Mouse (Mus musculus) hindbrain, embryonic 14.5 days (tissue): ENCODE measurements at regions not wholly inside any gene's neighbourhood (a gene's known extent, or its start where the extent isn't known, plus 50 kb on each side); places are given as distances from the start of the nearest gene placed in this dataset.

ENCODE experiments used
- ATAC-seq: fragments of 200-750 bp; cut with Nextera tagmentation; 2 replicates; pipeline ENCODE4 v1.8.0; 2017; ENCODE audit warnings: moderate number of reproducible peaks, mild to moderate bottlenecking, moderate TSS enrichment, moderate library complexity; ENCODE audit not compliant: low FRiP score
- DNase-seq: peaks from one replicate; pipeline ENCODE4 v3.0.0-alpha.2; 2015; ENCODE audit warnings: low spot score
- H3K27ac ChIP-seq: fragments of 300-500 bp; sonication (generic); 2 replicates; pipeline ENCODE4 v1.5.1; 2014; ENCODE audit warnings: mild to moderate bottlenecking, moderate library complexity
- H3K27me3 ChIP-seq: fragments of 300-500 bp; sonication (generic); 2 replicates; pipeline ENCODE4 v1.6.1; 2014; ENCODE audit warnings: mild to moderate bottlenecking, low read length, mixed read lengths; ENCODE audit not compliant: control insufficient read depth, insufficient read depth
- H3K36me3 ChIP-seq: fragments of 300-500 bp; sonication (generic); replicated peaks from 2 replicates; pipeline ENCODE4 v1.6.1; 2014; ENCODE audit not compliant: control insufficient read depth, insufficient read depth
- H3K4me1 ChIP-seq: fragments of 300-500 bp; sonication (generic); replicated peaks from 2 replicates; pipeline ENCODE4 v1.6.1; 2014; ENCODE audit warnings: antibody characterized with exemption, low read length, mixed read lengths; ENCODE audit not compliant: control insufficient read depth, insufficient read depth
- H3K4me2 ChIP-seq: fragments of 300-500 bp; sonication (generic); replicated peaks from 2 replicates; pipeline ENCODE4 v1.6.1; 2014; ENCODE audit warnings: mild to moderate bottlenecking, moderate library complexity
- H3K4me3 ChIP-seq: fragments of 300-500 bp; sonication (generic); replicated peaks from 2 replicates; pipeline ENCODE4 v1.5.1; 2014; ENCODE audit warnings: mild to moderate bottlenecking, low read length
- H3K9ac ChIP-seq: fragments of 300-500 bp; sonication (generic); 2 replicates; pipeline ENCODE4 v1.6.1; 2014
- H3K9me3 ChIP-seq: fragments of 300-500 bp; sonication (generic); 2 replicates; pipeline ENCODE4 v1.6.1; 2016; ENCODE audit warnings: low read length; ENCODE audit not compliant: control insufficient read depth
- WGBS: fragments of 180-500 bp; shearing (Covaris S2); extraction: QIAGEN DNeasy Blood & Tissue Kit; methylation state at CpG from one replicate; pipeline ENCODE4 v1.1.7; 2014; 5-methylcytosine and 5-hydroxymethylcytosine counted together

DNA sequence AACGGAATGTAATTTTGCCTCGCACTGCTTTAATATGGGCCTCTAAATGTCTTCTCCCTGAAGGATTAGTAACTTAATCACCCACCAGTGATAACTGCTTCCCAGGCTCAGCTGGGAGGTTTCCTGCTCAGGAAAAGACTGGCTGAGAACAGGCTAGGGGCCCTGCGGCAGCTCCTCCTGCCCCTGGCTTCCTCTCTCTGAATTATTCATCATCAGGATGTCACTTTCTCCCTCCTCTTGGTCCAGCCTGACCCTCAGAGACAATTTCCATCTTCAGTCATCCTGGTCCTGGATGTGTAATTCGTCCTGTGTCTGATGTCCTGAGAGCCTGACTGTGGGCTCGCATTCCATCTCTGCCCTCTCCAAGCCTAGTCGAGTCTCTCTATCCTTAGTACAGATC is 261.2 kb downstream of the Dhx35 start:
- H3K36me3 ChIP-seq, result no peaks in the 10 kb centered on the region
- ATAC-seq, result no peak
- WGBS, result 40% methylated on average over 6 of the region's 6 CpGs
- 0 out of 2 replicates have a peak, but pooled peaks cover 2% of the 10 kb centered on the region for H3K4me1 ChIP-seq
- 0 out of 2 replicates have a peak overlapping the region, but pooled peaks have one; percentile 13 for H3K9ac ChIP-seq
- no peak overlapping the region for H3K4me3 ChIP-seq
- H3K27ac ChIP-seq, result no peak overlapping the region
- DNase-seq, result peak; percentile 55
- H3K9me3 ChIP-seq, result no peaks in the 10 kb centered on the region
- H3K27me3 ChIP-seq, result peaks cover 39% of the 10 kb centered on the region
- no peak overlapping the region for H3K4me2 ChIP-seq

DNA sequence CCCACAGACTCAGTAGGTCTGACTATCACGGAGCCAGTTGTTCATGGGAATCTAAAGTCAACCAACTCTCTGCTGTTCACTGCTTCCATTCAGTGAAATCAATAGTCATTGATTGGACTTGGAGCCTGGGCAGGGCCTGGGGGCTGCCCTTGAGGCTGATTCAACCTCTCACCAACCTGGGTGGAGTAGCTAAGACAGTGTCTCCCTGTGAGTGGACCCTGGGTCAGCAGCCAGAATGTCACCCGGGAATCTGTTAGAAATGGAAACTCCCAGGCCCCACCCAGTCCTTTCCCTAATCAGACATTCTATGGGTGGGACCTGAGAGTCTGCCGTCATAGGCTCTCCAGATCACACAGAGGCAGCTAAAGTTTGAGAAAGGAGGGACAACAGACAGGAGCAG is 262.4 kb downstream of the Dhx35 start:
- no peaks in the 10 kb centered on the region for H3K36me3 ChIP-seq
- no peaks in the 10 kb centered on the region for H3K9me3 ChIP-seq
- no peak for DNase-seq
- 76% methylated on average over 3 of the region's 3 CpGs for WGBS
- peaks cover 50% of the 10 kb centered on the region for H3K27me3 ChIP-seq
- no peak overlapping the region for H3K9ac ChIP-seq
- H3K4me1 ChIP-seq, result 0 out of 2 replicates have a peak, but pooled peaks cover 2% of the 10 kb centered on the region
- no peak for ATAC-seq
- no peak overlapping the region for H3K4me3 ChIP-seq
- H3K27ac ChIP-seq, result no peak overlapping the region
- no peak overlapping the region for H3K4me2 ChIP-seq

DNA sequence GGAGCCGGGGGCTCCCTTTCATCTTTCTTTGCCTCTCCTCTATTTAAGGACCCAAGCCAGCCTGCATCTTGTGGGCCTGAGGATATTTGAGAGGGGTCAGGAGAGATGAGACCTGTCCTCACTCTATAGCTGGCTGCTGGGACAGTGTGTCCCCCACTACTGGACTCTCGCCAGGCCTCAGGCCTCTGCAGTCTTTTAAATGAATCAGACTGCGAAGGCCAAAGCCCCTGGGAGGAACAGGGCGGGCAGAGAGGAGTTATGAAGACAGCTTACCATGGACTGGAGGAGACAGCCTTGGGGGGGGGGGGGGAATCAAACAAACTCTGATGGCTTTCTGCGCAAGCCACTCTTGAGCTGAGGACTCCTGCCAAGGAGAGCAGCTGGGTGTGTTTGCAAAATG is 262.9 kb downstream of the Dhx35 start:
- H3K4me2 ChIP-seq, result no peak overlapping the region
- 65% methylated on average over 5 of the region's 5 CpGs for WGBS

DNA sequence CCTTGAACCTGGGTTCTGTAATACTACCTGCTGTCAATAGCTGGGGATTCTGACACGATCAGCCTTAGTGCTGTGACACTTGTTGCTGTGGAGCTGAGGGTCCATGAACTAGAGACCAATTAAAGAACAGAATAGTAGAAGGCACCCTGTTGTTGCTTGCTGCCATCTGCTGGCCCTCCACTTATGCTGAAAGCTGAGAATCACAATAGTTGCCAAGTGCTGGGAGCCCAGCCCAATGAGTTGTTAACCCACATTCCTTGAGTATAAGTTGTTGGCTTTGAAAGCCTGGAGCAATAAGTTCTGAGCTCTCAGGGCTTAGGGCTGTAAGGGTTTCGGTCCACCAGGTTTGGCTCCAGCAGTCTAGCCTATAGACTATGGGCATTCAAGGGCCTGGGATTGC is 267.7 kb downstream of the Dhx35 start:
- H3K4me3 ChIP-seq, result no peak overlapping the region
- no peak for DNase-seq
- H3K27me3 ChIP-seq, result peaks cover 68% of the 10 kb centered on the region

More for the DNA sequence above, 262.9 kb downstream of the Dhx35 start:
- no peaks in the 10 kb centered on the region for H3K36me3 ChIP-seq
- peaks cover 51% of the 10 kb centered on the region for H3K27me3 ChIP-seq
- H3K27ac ChIP-seq, result no peak overlapping the region
- H3K4me3 ChIP-seq, result no peak overlapping the region
- no peaks in the 10 kb centered on the region for H3K9me3 ChIP-seq
- no peak overlapping the region for H3K9ac ChIP-seq
- DNase-seq (no peak), ATAC-seq (no peak)
- H3K4me1 ChIP-seq, result 0 out of 2 replicates have a peak, but pooled peaks cover 2% of the 10 kb centered on the region

DNA sequence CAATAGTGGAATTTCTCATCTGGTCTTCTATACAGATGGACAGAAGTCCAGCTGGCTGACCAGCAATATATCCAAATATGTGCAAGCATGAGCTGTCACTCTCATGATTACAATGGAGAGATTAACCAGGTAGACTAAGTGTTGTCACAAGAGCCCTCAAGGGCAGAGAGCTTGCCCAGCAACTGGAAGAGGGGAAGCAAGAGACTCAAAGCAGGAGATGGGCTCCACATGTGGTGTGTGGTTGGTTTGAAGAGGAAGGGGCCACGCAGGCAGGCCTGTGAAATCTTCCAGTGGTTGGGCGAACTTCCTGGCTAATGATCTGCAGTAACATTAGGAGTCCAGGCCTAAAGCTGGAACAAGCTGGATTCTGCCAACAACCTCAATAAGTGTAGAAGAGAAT is 268.1 kb downstream of the Dhx35 start:
- H3K9ac ChIP-seq, result no peak overlapping the region
- no peaks in the 10 kb centered on the region for H3K4me1 ChIP-seq
- ATAC-seq (no peak), DNase-seq (no peak)
- no peaks in the 10 kb centered on the region for H3K9me3 ChIP-seq
- WGBS, result 85% methylated on average over 2 of the region's 2 CpGs
- H3K36me3 ChIP-seq, result no peaks in the 10 kb centered on the region
- peaks cover 67% of the 10 kb centered on the region for H3K27me3 ChIP-seq
- H3K4me2 ChIP-seq, result no peak overlapping the region
- no peak overlapping the region for H3K27ac ChIP-seq
- H3K4me3 ChIP-seq, result no peak overlapping the region

More for the DNA sequence above, 267.7 kb downstream of the Dhx35 start:
- no peaks in the 10 kb centered on the region for H3K36me3 ChIP-seq
- no peaks in the 10 kb centered on the region for H3K9me3 ChIP-seq
- ATAC-seq, result no peak
- H3K4me2 ChIP-seq, result no peak overlapping the region
- no peaks in the 10 kb centered on the region for H3K4me1 ChIP-seq
- 87% methylated on average over 2 of the region's 2 CpGs for WGBS
- no peak overlapping the region for H3K27ac ChIP-seq
- no peak overlapping the region for H3K9ac ChIP-seq

DNA sequence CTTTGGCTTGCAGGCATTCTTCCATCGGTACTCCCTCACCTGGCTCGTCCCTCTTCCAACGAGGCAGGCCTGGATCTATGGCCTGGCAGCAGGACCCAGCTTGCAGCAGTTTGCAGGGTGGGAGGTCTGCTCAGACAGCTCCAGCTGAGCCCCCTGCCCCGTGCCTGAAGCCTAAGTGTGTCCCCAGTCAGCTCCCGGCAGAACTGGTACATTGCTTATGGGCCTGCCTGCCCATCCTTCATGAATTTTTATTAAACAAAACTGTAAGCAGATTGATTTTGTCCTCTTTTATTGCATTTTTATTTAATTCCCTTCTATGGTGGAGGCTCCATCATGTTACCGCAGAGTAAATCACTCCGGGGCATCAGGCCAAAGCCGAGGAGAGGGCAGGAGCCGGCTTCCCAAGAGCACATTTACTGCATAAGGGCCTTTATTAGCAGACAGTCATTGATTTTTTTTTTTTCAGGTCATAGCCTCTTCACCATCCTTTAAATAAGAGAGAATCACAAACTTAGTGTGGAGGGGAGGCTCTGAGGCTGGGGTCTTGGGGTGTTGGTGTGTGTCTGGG is 269.9 kb downstream of the Dhx35 start:
- Histone ChIP-seq H3K27me3 (peaks cover 70% of the 10 kb centered on the region), H3K4me2 (no peak overlapping the region), H3K4me1 (no peaks in the 10 kb centered on the region), H3K9ac (no peak overlapping the region), H3K9me3 (no peaks in the 10 kb centered on the region), H3K27ac (no peak overlapping the region), H3K4me3 (no peak overlapping the region), H3K36me3 (no peaks in the 10 kb centered on the region)
- ATAC-seq (no peak), DNase-seq (no peak)
- 40% methylated on average over 9 of the region's 9 CpGs for WGBS

DNA sequence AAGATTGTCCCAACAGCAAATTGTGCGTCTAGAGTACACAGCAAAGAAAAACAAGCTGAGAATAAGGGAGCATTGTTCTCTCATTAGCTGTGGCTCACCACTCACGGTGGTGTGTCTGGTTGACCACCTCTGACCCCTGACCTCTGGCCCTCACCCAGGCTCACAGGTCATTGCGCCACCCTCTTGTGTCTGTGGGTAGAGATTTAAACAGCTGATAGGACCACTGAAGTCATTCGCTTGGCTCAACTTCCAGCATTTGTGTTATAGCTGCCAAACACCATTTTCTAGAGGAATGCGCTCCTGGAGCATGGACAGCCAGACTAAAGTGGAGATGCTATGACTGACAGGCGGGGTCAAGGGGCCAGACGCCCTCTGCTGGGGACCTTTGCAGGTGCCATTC is 272.9 kb downstream of the Dhx35 start:
- H3K4me3 ChIP-seq, result no peak overlapping the region
- no peak overlapping the region for H3K9ac ChIP-seq
- WGBS, result 39% methylated on average over 7 of the region's 7 CpGs
- H3K4me1 ChIP-seq, result no peaks in the 10 kb centered on the region
- no peak overlapping the region for H3K27ac ChIP-seq
- H3K4me2 ChIP-seq, result no peak overlapping the region
- H3K27me3 ChIP-seq, result peaks cover 77% of the 10 kb centered on the region
- ATAC-seq (no peak), DNase-seq (no peak)
- no peaks in the 10 kb centered on the region for H3K36me3 ChIP-seq
- no peaks in the 10 kb centered on the region for H3K9me3 ChIP-seq

DNA sequence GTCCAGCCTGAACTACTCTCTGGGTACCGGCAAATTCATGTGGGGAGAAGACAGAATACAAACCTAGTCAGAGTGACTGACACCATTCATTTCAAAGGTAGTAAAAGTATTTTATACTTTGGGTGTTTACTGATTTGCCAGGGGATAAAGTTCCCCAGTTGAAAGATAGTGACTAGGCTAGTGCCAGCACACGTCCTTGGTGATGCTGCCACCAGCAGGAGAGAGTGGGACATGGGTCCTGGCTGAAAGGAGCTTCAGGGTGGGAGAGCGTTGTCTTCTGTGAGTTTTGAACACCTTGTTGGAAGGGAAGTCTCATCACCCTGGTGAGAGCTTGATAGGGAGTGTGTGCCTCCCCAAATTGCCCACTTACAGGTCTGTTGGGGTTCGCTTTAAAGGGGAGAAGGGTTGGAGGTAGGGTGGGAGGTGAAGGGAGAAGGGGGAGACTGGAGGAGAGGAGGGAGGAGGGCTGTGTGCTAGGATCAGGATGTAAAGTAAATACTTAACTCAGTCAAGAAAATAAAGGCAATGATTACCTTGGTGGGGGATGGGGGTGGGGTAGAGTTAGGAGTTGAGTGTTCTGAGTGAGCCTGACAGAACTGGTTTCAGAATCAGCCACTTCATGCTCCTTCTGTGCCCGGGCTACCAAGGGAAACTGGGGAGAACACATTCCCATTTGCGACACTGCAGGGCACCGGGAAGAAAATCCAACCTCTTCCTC is 273.9 kb downstream of the Dhx35 start:
- no peak overlapping the region for H3K9ac ChIP-seq
- no peaks in the 10 kb centered on the region for H3K9me3 ChIP-seq
- H3K4me1 ChIP-seq, result no peaks in the 10 kb centered on the region
- no peaks in the 10 kb centered on the region for H3K36me3 ChIP-seq
- peaks cover 80% of the 10 kb centered on the region for H3K27me3 ChIP-seq
- no peak overlapping the region for H3K27ac ChIP-seq
- no peak for ATAC-seq
- no peak overlapping the region for H3K4me3 ChIP-seq
- 36% methylated on average over 7 of the region's 7 CpGs for WGBS
- H3K4me2 ChIP-seq, result no peak overlapping the region
- no peak for DNase-seq

DNA sequence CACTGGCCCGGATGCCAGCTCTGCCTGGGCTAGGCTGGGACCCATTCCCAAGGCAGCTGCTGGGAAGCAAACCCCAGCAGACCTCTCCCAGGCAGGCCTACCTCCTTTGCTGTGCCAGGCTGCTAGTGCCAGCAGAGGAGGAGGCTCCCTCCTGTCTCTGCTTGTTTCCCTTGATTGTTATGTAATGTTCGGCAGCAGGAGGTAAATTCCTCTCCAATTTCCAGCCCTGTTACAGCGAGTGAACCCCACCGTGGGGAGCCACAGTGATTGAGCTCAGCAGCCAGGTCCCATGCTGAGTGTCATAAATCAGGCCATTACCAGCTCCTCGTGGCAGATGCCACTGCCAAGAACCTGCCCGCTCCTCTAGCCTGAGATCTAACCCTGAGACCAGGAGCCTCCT is 274.6 kb downstream of the Dhx35 start:
- Histone ChIP-seq H3K27me3 (peaks cover 87% of the 10 kb centered on the region), H3K9me3 (no peaks in the 10 kb centered on the region)

More for the DNA sequence above, 274.6 kb downstream of the Dhx35 start:
- no peaks in the 10 kb centered on the region for H3K4me1 ChIP-seq
- no peaks in the 10 kb centered on the region for H3K36me3 ChIP-seq
- no peak overlapping the region for H3K4me3 ChIP-seq
- 6% methylated on average over 6 of the region's 6 CpGs for WGBS
- H3K9ac ChIP-seq, result no peak overlapping the region
- H3K27ac ChIP-seq, result no peak overlapping the region
- no peak overlapping the region for H3K4me2 ChIP-seq
- ATAC-seq, result peak; percentile 76
- peak; percentile 65 for DNase-seq
